Mouse (Mus musculus) hindbrain, postnatal 0 days (tissue): ENCODE measurements around the gene Slc44a3. TPM values are rescaled to one million over a fixed set of nuclear protein-coding genes. Genes with fewer than 3 reads are reported as not detected.

Experiments
- ATAC-seq: fragments of 200-750 bp; cut with Nextera tagmentation; 2 replicates; pipeline ENCODE4 v1.8.0; 2017; ENCODE audit warnings: mild to moderate bottlenecking, moderate TSS enrichment, moderate library complexity
- DNase-seq: peaks from one replicate; pipeline ENCODE4 v3.0.0-alpha.2; 2015; ENCODE audit warnings: low spot score
- H3K27ac ChIP-seq: fragments of 300-500 bp; sonication (generic); 2 replicates; pipeline ENCODE4 v1.5.1; 2014; ENCODE audit warnings: mild to moderate bottlenecking
- H3K27me3 ChIP-seq: fragments of 300-500 bp; sonication (generic); 2 replicates; pipeline ENCODE4 v1.6.1; 2014; ENCODE audit warnings: low read length, mixed read lengths; ENCODE audit not compliant: insufficient read depth
- H3K36me3 ChIP-seq: fragments of 300-500 bp; sonication (generic); 2 replicates; pipeline ENCODE4 v1.6.1; 2014; ENCODE audit warnings: low read length, mixed read lengths; ENCODE audit not compliant: insufficient read depth
- H3K4me1 ChIP-seq: fragments of 300-500 bp; sonication (generic); 2 replicates; pipeline ENCODE4 v1.6.1; 2014; ENCODE audit warnings: antibody characterized with exemption, low read length, mixed read lengths; ENCODE audit not compliant: insufficient read depth
- H3K4me2 ChIP-seq: fragments of 300-500 bp; sonication (generic); 2 replicates; pipeline ENCODE4 v1.6.1; 2014; ENCODE audit warnings: low read depth, mild to moderate bottlenecking, low read length, moderate library complexity, mixed read lengths
- H3K4me3 ChIP-seq: fragments of 300-500 bp; sonication (generic); 2 replicates; pipeline ENCODE4 v1.5.1; 2014; ENCODE audit warnings: low read length
- H3K9ac ChIP-seq: fragments of 300-500 bp; sonication (generic); replicated peaks from 2 replicates; pipeline ENCODE4 v1.6.1; 2014; ENCODE audit warnings: mild to moderate bottlenecking, low read length, moderate library complexity, mixed read lengths
- H3K9me3 ChIP-seq: fragments of 300-500 bp; sonication (generic); 2 replicates; pipeline ENCODE4 v1.6.1; 2016; ENCODE audit warnings: low read length, mixed read lengths
- CTCF ChIP-seq: IDR thresholded peaks from 2 replicates; pipeline ENCODE4 v1.5.1; 2016; ENCODE audit warnings: antibody characterized with exemption, control low read depth, low read depth
- WGBS: fragments of 180-500 bp; shearing (Covaris S2); extraction: QIAGEN DNeasy Blood & Tissue Kit; methylation state at CpG from one replicate; pipeline ENCODE4 v1.1.7; 2014; 5-methylcytosine and 5-hydroxymethylcytosine counted together
- polyA plus RNA-seq: library from polyadenylated mRNA; unstranded; fragments of >200 nt; fragmentation: Nextera tagmentation; extraction: Ambion mirVana; gene quantifications from 2 replicates; pipeline ENCODE4 v1.2.1, GENCODE M21; 2015
- total RNA-seq: library from RNA; depleted of rRNA; stranded (reverse); fragments of >200 nt; gene quantifications from 2 replicates; pipeline ENCODE4 v1.2.3, GENCODE M21; 2014

Gene Slc44a3
- total and polyA plus RNA-seq, 2 experiments from 2014 or later = 0.51 to 0.68 TPM

- TF ChIP-seq CTCF = no peak
Measured at GRCm38 (mm10) chr3:121471703-121472102, 60.5 kb downstream of the Slc44a3 start.

GRCm38 (mm10) chr3:121469185-121469975, 62.8 kb downstream of the Slc44a3 start:
- DNase-seq (peak; percentile 81), ATAC-seq (peak; percentile 93)
- TF ChIP-seq CTCF = no peak
- WGBS = 9% methylated on average over 12 of the region's 13 CpGs
- Histone ChIP-seq H3K4me2 (0 out of 2 replicates have a peak overlapping the region, but pooled peaks have one; percentile 1), H3K27me3 (no peaks in the 10 kb centered on the region), H3K27ac (peak overlapping the region; percentile 38), H3K36me3 (no peaks in the 10 kb centered on the region), H3K4me1 (peaks cover 12% of the 10 kb centered on the region; the same call in 1 of the 2 replicates), H3K9ac (no peak overlapping the region), H3K9me3 (no peaks in the 10 kb centered on the region), H3K4me3 (no peak overlapping the region)

More at GRCm38 (mm10) chr3:121471703-121472102, 60.5 kb downstream of the Slc44a3 start:
- H3K27ac ChIP-seq = no peak overlapping the region
- ATAC-seq (no peak), DNase-seq (no peak)
- no peaks in the 10 kb centered on the region for H3K9me3 ChIP-seq
- peaks cover 3% of the 10 kb centered on the region; the same call in 1 of the 2 replicates for H3K4me1 ChIP-seq
- WGBS = 63% methylated on average over 11 of the region's 11 CpGs
- no peak overlapping the region for H3K4me3 ChIP-seq
- no peaks in the 10 kb centered on the region for H3K36me3 ChIP-seq
- H3K9ac ChIP-seq = no peak overlapping the region
- no peak overlapping the region for H3K4me2 ChIP-seq
- H3K27me3 ChIP-seq = no peaks in the 10 kb centered on the region

GRCm38 (mm10) chr3:121468136-121468535, 64.1 kb downstream of the Slc44a3 start:
- H3K27me3 ChIP-seq = no peaks in the 10 kb centered on the region
- peak overlapping the region; percentile 38; the same call in 1 of the 2 replicates for H3K27ac ChIP-seq
- WGBS = 5% methylated on average over 1 of the region's 2 CpGs
- H3K4me1 ChIP-seq = peaks cover 12% of the 10 kb centered on the region; the same call in 1 of the 2 replicates
- DNase-seq = no peak
- H3K4me3 ChIP-seq = no peak overlapping the region
- no peak overlapping the region for H3K4me2 ChIP-seq
- H3K9ac ChIP-seq = no peak overlapping the region
- TF ChIP-seq CTCF = no peak
- no peaks in the 10 kb centered on the region for H3K9me3 ChIP-seq
- ATAC-seq = no peak
- no peaks in the 10 kb centered on the region for H3K36me3 ChIP-seq

- Histone ChIP-seq H3K9ac (no peak overlapping the region), H3K4me2 (no peak overlapping the region), H3K4me3 (no peak overlapping the region), H3K27me3 (no peaks in the 10 kb centered on the region), H3K27ac (no peak overlapping the region), H3K9me3 (no peaks in the 10 kb centered on the region), H3K36me3 (no peaks in the 10 kb centered on the region), H3K4me1 (peaks cover 12% of the 10 kb centered on the region; the same call in 1 of the 2 replicates)
- DNase-seq (no peak), ATAC-seq (no peak)
- 70% methylated on average over 10 of the region's 10 CpGs for WGBS
- no peak for TF ChIP-seq CTCF
Measured at GRCm38 (mm10) chr3:121467094-121467552, 65.1 kb downstream of the Slc44a3 start.

- Histone ChIP-seq H3K4me2 (no peak overlapping the region), H3K4me1 (peaks cover 12% of the 10 kb centered on the region; the same call in 1 of the 2 replicates), H3K9ac (no peak overlapping the region), H3K9me3 (no peaks in the 10 kb centered on the region), H3K36me3 (no peaks in the 10 kb centered on the region), H3K27ac (peak overlapping the region; percentile 68; the same call in 1 of the 2 replicates), H3K4me3 (no peak overlapping the region), H3K27me3 (no peaks in the 10 kb centered on the region)
- TF ChIP-seq CTCF = no peak
- ATAC-seq (peak; percentile 30; the same call in 1 of the 2 replicates), DNase-seq (peak; percentile 52)
- WGBS = 51% methylated on average over 10 of the region's 10 CpGs
Measured at GRCm38 (mm10) chr3:121465795-121466194, 66.4 kb downstream of the Slc44a3 start.

- Histone ChIP-seq H3K4me1 (peaks cover 9% of the 10 kb centered on the region; the same call in 1 of the 2 replicates), H3K9ac (no peak overlapping the region), H3K27me3 (no peaks in the 10 kb centered on the region), H3K27ac (peak overlapping the region; percentile 68), H3K4me3 (no peak overlapping the region), H3K36me3 (no peaks in the 10 kb centered on the region), H3K4me2 (no peak overlapping the region), H3K9me3 (no peaks in the 10 kb centered on the region)
- DNase-seq (peak; percentile 75), ATAC-seq (peak; percentile 63)
- TF ChIP-seq CTCF = no peak
- WGBS = 41% methylated on average over 7 of the region's 7 CpGs
Measured at GRCm38 (mm10) chr3:121464733-121465305, 67.4 kb downstream of the Slc44a3 start.
